Mouse (Mus musculus) ES-E14 (cell line): ENCODE data around the gene Thap8.

ENCODE experiments used
- CHD2 ChIP-seq: IDR thresholded peaks from 2 replicates; pipeline ENCODE4 v1.6.1; 2014; ENCODE audit warnings: mild to moderate bottlenecking, low read depth, low read length, inconsistent platforms
- HCFC1 ChIP-seq: IDR thresholded peaks from 2 replicates; pipeline ENCODE4 v1.6.1; 2012; ENCODE audit warnings: low read length, inconsistent platforms, borderline replicate concordance; ENCODE audit not compliant: insufficient read depth
- MAFK ChIP-seq: IDR thresholded peaks from 2 replicates; pipeline ENCODE4 v1.6.1; 2014; ENCODE audit warnings: mild to moderate bottlenecking, low read depth, low read length, inconsistent platforms; ENCODE audit not compliant: insufficient read depth
- ZC3H11A ChIP-seq: IDR thresholded peaks from 2 replicates; pipeline ENCODE4 v1.6.1; 2012; ENCODE audit warnings: low read depth, mild to moderate bottlenecking, inconsistent platforms, low read length, borderline replicate concordance
- ZNF384 ChIP-seq: IDR thresholded peaks from 2 replicates; pipeline ENCODE4 v1.6.1; 2012; ENCODE audit warnings: low read depth, low read length, inconsistent platforms

DNA sequence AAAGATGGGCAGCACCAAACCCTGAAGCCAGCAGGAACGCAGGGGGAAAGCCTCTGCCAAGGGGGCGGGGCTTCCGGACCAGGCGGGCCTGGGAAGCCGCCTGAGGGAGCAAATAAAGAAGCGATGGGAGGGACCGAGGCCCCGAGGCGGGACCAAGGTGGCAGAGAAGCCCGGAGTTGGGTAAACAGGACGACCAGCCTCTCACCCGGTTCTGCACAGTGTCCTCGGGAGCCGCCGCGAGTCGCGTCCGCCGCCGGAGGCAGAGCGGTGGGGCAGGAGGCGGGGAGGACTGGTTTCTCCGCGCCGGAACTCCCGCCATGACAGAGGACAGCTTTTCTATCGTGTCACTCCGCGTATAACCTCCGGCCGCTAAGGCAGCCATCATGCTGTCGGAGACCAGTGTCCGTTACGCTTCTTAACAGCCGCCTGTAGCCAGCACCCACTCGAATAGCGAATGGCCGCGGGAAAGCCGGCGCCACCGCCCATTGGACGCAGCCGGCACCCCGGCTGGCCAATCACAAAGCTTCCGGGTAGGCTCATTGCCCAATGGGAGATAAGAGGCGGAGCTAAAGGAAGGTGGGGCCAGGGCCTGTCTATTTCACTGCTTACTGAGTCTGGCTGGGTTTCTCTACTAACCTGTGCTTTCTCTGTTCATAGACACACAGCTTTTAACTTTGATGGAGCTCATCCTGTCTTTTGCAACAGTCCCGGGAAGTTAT lies at the start of gene Thap8, which contains the start of gene Wdr62:
- no peak for TF ChIP-seq MAFK
- no peak for TF ChIP-seq ZNF384
- peak; percentile 85 for TF ChIP-seq CHD2
- no peak; the same call in 1 of the 2 replicates for TF ChIP-seq HCFC1
- TF ChIP-seq ZC3H11A: no peak
